ENCODE assay signal across 11 mouse cellular contexts in the genomic region with DNA sequence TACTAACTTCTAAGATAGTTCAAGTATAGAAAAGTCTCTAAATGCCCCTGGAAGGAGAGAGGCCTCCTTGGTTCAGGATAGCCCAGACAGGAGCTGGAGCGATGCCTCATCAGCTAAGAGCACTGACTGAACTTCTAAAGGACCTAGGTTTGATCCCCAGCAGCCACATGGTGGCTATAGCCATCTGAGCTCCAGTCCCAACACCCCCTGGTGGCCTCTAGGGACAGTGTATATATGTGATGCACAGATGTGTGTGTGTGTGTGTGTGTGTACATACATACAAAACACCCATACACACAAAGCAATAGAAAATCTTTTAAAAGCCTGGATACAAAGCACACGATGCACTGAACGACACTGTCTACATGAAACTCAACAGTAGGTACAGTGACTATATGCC. TPM values are rescaled to one million over a fixed set of nuclear protein-coding genes. Genes with fewer than 3 reads are reported as not detected.
DNase-seq lines count a peak whose midpoint lies in the region; ATAC-seq and TF ChIP-seq lines count a peak whose summit lies in the region.
"Had no signal": no experiment of that assay in that cellular context is flagged by ENCODE, and none has a peak within 500 bp of the region (broad histone marks: within the 10 kb centered on the region; RNA-seq: fewer than 3 reads in every experiment).

No protein-coding gene starts in this region.

- ATAC-seq in hindbrain, postnatal 0 days, result no peak
- ATAC-seq in hindbrain, embryonic 16.5 days, result no peak
- ATAC-seq in liver, embryonic 13.5 days (ENCODE audit: low read depth), result peak; percentile 34; the same call in 1 of the 2 replicates

- no peak overlapping the region for H3K27ac ChIP-seq in hindbrain, postnatal 0 days
- H3K27ac ChIP-seq in hindbrain, embryonic 16.5 days (ENCODE audit: low read depth, low read length), result no peak overlapping the region
- no peak overlapping the region for H3K27ac ChIP-seq in thymus, adult 2 months (ENCODE audit: control insufficient read depth, insufficient read depth, low read length)
- no peak overlapping the region for H3K27ac ChIP-seq in liver, embryonic 13.5 days
- H3K27ac ChIP-seq: hindbrain, embryonic 15.5 days; midbrain, embryonic 12.5 days had no signal

- no peak for TF ChIP-seq POLR2A in thymus, adult 2 months (IDR thresholded peaks at IDR 0.05; ENCODE audit: control insufficient read depth, extremely low read depth, insufficient read depth, low read length, poor library complexity)

- DNase-seq in hindbrain, postnatal 0 days (ENCODE audit: low spot score), result peak; percentile 17
- peak; percentile 46 for DNase-seq in thymus, adult 2 months
- DNase-seq in thymus, adult 18-20 months, result no peak
- DNase-seq in liver, embryonic 13.5 days, result no peak
- DNase-seq in cerebellum, adult 9-10 months, result no peak
- DNase-seq in yolk sac, embryonic 10.5 days (ENCODE audit: low spot score), result no peak
- DNase-seq in heart, adult 8-10 months (ENCODE audit: low spot score), result no peak
- DNase-seq: cerebellum, postnatal 36 days had no signal

- H3K9ac ChIP-seq in hindbrain, postnatal 0 days (replicated peaks; ENCODE audit: low read length), result no peak overlapping the region
- H3K9ac ChIP-seq in hindbrain, embryonic 16.5 days (ENCODE audit: low read depth, low read length), result no peak overlapping the region
- H3K9ac ChIP-seq in liver, embryonic 13.5 days, result no peak overlapping the region
- H3K9ac ChIP-seq: hindbrain, embryonic 15.5 days; midbrain, embryonic 12.5 days had no signal

- no peaks in the 10 kb centered on the region for H3K9me3 ChIP-seq in hindbrain, postnatal 0 days (ENCODE audit: low read length)
- no peaks in the 10 kb centered on the region for H3K9me3 ChIP-seq in hindbrain, embryonic 16.5 days (ENCODE audit: control insufficient read depth, low read length)
- no peaks in the 10 kb centered on the region for H3K9me3 ChIP-seq in liver, embryonic 13.5 days (replicated peaks)
- H3K9me3 ChIP-seq: hindbrain, embryonic 15.5 days; midbrain, embryonic 12.5 days had no signal

- peaks cover 21% of the 10 kb centered on the region; the same call in 1 of the 2 replicates for H3K36me3 ChIP-seq in hindbrain, postnatal 0 days (ENCODE audit: insufficient read depth, low read length)
- H3K36me3 ChIP-seq in hindbrain, embryonic 16.5 days (ENCODE audit: control insufficient read depth, insufficient read depth, low read length), result peaks cover 10% of the 10 kb centered on the region; the same call in 1 of the 2 replicates
- no peaks in the 10 kb centered on the region for H3K36me3 ChIP-seq in thymus, adult 2 months (ENCODE audit: control insufficient read depth, insufficient read depth, low read length)
- H3K36me3 ChIP-seq in liver, embryonic 13.5 days, result peaks cover 21% of the 10 kb centered on the region

- peak; percentile 46 for TF ChIP-seq CTCF in hindbrain, postnatal 0 days (IDR thresholded peaks at IDR 0.05; ENCODE audit: low read depth)
- TF ChIP-seq CTCF in thymus, adult 2 months (IDR thresholded peaks at IDR 0.05; ENCODE audit: borderline replicate concordance, control insufficient read depth, extremely low read depth, insufficient read depth, low read length, poor library complexity), result no peak

- no peaks in the 10 kb centered on the region for H3K4me1 ChIP-seq in hindbrain, postnatal 0 days (ENCODE audit: insufficient read depth, low read length)
- no peaks in the 10 kb centered on the region for H3K4me1 ChIP-seq in hindbrain, embryonic 16.5 days (ENCODE audit: control insufficient read depth, insufficient read depth, low read depth, low read length)
- peaks cover 22% of the 10 kb centered on the region for H3K4me1 ChIP-seq in thymus, adult 2 months (replicated peaks; ENCODE audit: control insufficient read depth, insufficient read depth, low read length)
- peaks cover 43% of the 10 kb centered on the region for H3K4me1 ChIP-seq in liver, embryonic 13.5 days (replicated peaks)
- H3K4me1 ChIP-seq: hindbrain, embryonic 15.5 days; midbrain, embryonic 12.5 days had no signal

- 92% methylated on average over 3 of the region's 3 CpGs for WGBS in hindbrain, postnatal 0 days
- 90% methylated on average over 3 of the region's 3 CpGs for WGBS in hindbrain, embryonic 16.5 days
- 96% methylated on average over 3 of the region's 3 CpGs for WGBS in thymus, adult 2 months
- WGBS in liver, embryonic 13.5 days (ENCODE audit: insufficient replicate concordance), result 83% methylated on average over 3 of the region's 3 CpGs

- no peak overlapping the region for H3K4me3 ChIP-seq in hindbrain, postnatal 0 days (ENCODE audit: low read length)
- H3K4me3 ChIP-seq in hindbrain, embryonic 16.5 days (ENCODE audit: low read length), result no peak overlapping the region
- H3K4me3 ChIP-seq in thymus, adult 2 months (ENCODE audit: control insufficient read depth, insufficient read depth, low read length), result no peak overlapping the region
- no peak overlapping the region for H3K4me3 ChIP-seq in liver, embryonic 13.5 days (replicated peaks)
- H3K4me3 ChIP-seq: hindbrain, embryonic 15.5 days; midbrain, embryonic 12.5 days had no signal

- H3K4me2 ChIP-seq in hindbrain, postnatal 0 days (ENCODE audit: low read depth, low read length), result no peak overlapping the region
- H3K4me2 ChIP-seq in hindbrain, embryonic 16.5 days (ENCODE audit: low read length), result no peak overlapping the region
- H3K4me2 ChIP-seq in liver, embryonic 13.5 days, result no peak overlapping the region
- H3K4me2 ChIP-seq: hindbrain, embryonic 15.5 days; midbrain, embryonic 12.5 days had no signal

- H3K27me3 ChIP-seq in hindbrain, postnatal 0 days (ENCODE audit: insufficient read depth, low read length), result no peaks in the 10 kb centered on the region
- H3K27me3 ChIP-seq in hindbrain, embryonic 16.5 days (replicated peaks; ENCODE audit: control insufficient read depth, insufficient read depth, low read length), result no peaks in the 10 kb centered on the region
- H3K27me3 ChIP-seq in thymus, adult 2 months (ENCODE audit: control insufficient read depth, insufficient read depth, low read length), result no peaks in the 10 kb centered on the region
- H3K27me3 ChIP-seq in liver, embryonic 13.5 days, result no peaks in the 10 kb centered on the region

RNA-seq across cellular contexts. Expression of gene Fbxw4, which starts 30.9 kb away (rescaled TPM):
- total RNA-seq in hindbrain, postnatal 0 days (2014; rRNA removed), result 65.3 and 77.0 TPM in 2 replicates
- polyA plus RNA-seq in hindbrain, postnatal 0 days (2015; fragmentation: Nextera tagmentation; extraction: Ambion mirVana), result 5.3 and 5.4 TPM in 2 replicates
- polyA plus RNA-seq in hindbrain, embryonic 16.5 days (2015; fragmentation: Nextera tagmentation; extraction: Ambion mirVana), result 5.3 and 6.7 TPM in 2 replicates
- 135 and 145 TPM in 2 replicates for polyA plus RNA-seq in thymus, adult 2 months (2012; rRNA removed)
- 1.9 and 2.3 TPM in 2 replicates for polyA plus RNA-seq in liver, embryonic 13.5 days (2015; fragmentation: Nextera tagmentation; extraction: Ambion mirVana)
- 10 to 100 TPM; 27.2 to 32.6 (median 31.2) TPM for total RNA-seq in heart, adult 8-10 months (2022)

Comparison
In these comparisons a context has a peak if more than half of its experiments do, and no peak if none do; other contexts are left out.
1. DNase-seq: peak in hindbrain, postnatal 0 days (single experiment) and thymus, adult 2 months (single experiment); none in thymus, adult 18-20 months (0 of 2), liver, embryonic 13.5 days (single experiment), cerebellum, adult 9-10 months (single experiment), yolk sac, embryonic 10.5 days (single experiment) and heart, adult 8-10 months (single experiment).
2. RNA of gene Fbxw4, which starts 30.9 kb away (polyA plus RNA-seq): 135 to 145 TPM in thymus, adult 2 months; 5.3 to 6.7 TPM in hindbrain, embryonic 16.5 days, 5.3 to 5.4 TPM in hindbrain, postnatal 0 days and 1.9 to 2.3 TPM in liver, embryonic 13.5 days; every median in the first group is over 10 times any median in the second.